Mouse (Mus musculus) limb, embryonic 13.5 days (tissue): ENCODE measurements at regions not wholly inside any gene's neighbourhood (a gene's known extent, or its start where the extent isn't known, plus 50 kb on each side); places are given as distances from the start of the nearest gene placed in this dataset.

ENCODE experiments used
- ATAC-seq: fragments of 200-750 bp; cut with Nextera tagmentation; 2 replicates; pipeline ENCODE4 v1.8.0; 2017; ENCODE audit warnings: low read depth, moderate number of reproducible peaks, moderate TSS enrichment; ENCODE audit not compliant: low FRiP score
- H3K27ac ChIP-seq: fragments of 300-500 bp; sonication (generic); 2 replicates; pipeline ENCODE4 v1.5.1; 2015; ENCODE audit warnings: inconsistent platforms, mild to moderate bottlenecking, moderate library complexity
- H3K27me3 ChIP-seq: fragments of 300-500 bp; sonication (generic); 2 replicates; pipeline ENCODE4 v1.6.1; 2015; ENCODE audit warnings: mild to moderate bottlenecking, inconsistent platforms
- H3K36me3 ChIP-seq: fragments of 300-500 bp; sonication (generic); 2 replicates; pipeline ENCODE4 v1.6.1; 2015; ENCODE audit warnings: inconsistent platforms, mild to moderate bottlenecking, moderate library complexity
- H3K4me1 ChIP-seq: fragments of 300-500 bp; sonication (generic); 2 replicates; pipeline ENCODE4 v1.6.1; 2015; ENCODE audit warnings: inconsistent platforms
- H3K4me2 ChIP-seq: fragments of 300-500 bp; sonication (generic); replicated peaks from 2 replicates; pipeline ENCODE4 v1.6.1; 2015; ENCODE audit warnings: inconsistent platforms, mild to moderate bottlenecking, moderate library complexity
- H3K4me3 ChIP-seq: fragments of 300-500 bp; sonication (generic); 2 replicates; pipeline ENCODE4 v1.5.1; 2015; ENCODE audit warnings: moderate library complexity, mild to moderate bottlenecking, inconsistent platforms
- H3K9ac ChIP-seq: fragments of 300-500 bp; sonication (generic); 2 replicates; pipeline ENCODE4 v1.6.1; 2015; ENCODE audit warnings: mild to moderate bottlenecking, inconsistent platforms
- H3K9me3 ChIP-seq: fragments of 300-500 bp; sonication (generic); 2 replicates; pipeline ENCODE4 v1.6.1; 2016; ENCODE audit warnings: inconsistent platforms
- WGBS: fragments of 180-500 bp; shearing (Covaris S2); methylation state at CpG from one replicate; pipeline ENCODE4 v1.1.7; 2015; 5-methylcytosine and 5-hydroxymethylcytosine counted together

DNA sequence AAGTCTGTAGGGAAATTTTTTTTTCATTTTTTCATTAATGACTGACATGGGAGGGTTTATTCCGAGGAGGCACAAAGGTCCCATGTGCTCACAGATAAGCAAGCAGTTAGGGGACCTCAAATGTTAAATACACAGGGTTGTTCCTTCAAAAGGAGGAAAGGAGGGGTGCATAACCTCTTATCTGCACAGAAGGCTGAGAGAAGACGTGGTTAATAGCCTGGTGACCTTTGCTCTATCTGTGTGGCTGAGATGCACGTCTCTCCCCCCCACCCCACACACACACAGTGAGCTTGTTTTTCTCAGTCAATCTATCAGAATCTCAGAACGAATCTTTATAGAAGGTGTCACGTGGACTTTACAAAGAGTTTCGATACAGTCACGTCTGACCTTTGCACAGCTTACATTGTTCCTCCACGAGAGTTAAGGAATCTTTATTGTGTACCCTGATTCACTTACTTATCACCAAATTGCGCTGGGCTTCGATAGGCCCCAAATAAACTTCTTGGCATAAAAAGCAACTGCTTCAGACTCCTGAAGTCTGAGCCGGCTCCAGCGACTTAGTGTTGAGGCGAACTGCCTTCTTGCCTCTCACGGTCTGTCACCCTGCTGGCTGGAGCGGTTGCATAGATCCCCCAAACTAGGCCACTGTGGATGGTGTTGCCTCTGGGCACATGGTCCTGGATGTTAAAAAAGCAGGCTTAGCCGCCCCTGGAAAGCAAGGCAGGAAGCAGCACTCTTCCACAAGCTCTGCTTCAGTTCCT is 63.1 kb upstream of the Ppm1b start:
- 82% methylated on average over 16 of the region's 16 CpGs for WGBS
- no peak overlapping the region for H3K27ac ChIP-seq
- no peak for ATAC-seq
- H3K27me3 ChIP-seq, result no peaks in the 10 kb centered on the region
- no peaks in the 10 kb centered on the region for H3K4me1 ChIP-seq
- H3K4me2 ChIP-seq, result no peak overlapping the region
- H3K9me3 ChIP-seq, result no peaks in the 10 kb centered on the region
- no peak overlapping the region for H3K4me3 ChIP-seq
- H3K9ac ChIP-seq, result no peak overlapping the region
- H3K36me3 ChIP-seq, result no peaks in the 10 kb centered on the region

- no peaks in the 10 kb centered on the region for H3K4me1 ChIP-seq
- H3K9me3 ChIP-seq, result no peaks in the 10 kb centered on the region
- 76% methylated on average over 3 of the region's 3 CpGs for WGBS
- H3K9ac ChIP-seq, result no peak overlapping the region
- H3K27ac ChIP-seq, result no peak overlapping the region
- no peaks in the 10 kb centered on the region for H3K27me3 ChIP-seq
- H3K4me2 ChIP-seq, result no peak overlapping the region
- no peak for ATAC-seq
- no peaks in the 10 kb centered on the region for H3K36me3 ChIP-seq
- no peak overlapping the region for H3K4me3 ChIP-seq
Observed at GRCm38 (mm10) chr17:84895526-84895925, 61.0 kb upstream of the Ppm1b start.

DNA sequence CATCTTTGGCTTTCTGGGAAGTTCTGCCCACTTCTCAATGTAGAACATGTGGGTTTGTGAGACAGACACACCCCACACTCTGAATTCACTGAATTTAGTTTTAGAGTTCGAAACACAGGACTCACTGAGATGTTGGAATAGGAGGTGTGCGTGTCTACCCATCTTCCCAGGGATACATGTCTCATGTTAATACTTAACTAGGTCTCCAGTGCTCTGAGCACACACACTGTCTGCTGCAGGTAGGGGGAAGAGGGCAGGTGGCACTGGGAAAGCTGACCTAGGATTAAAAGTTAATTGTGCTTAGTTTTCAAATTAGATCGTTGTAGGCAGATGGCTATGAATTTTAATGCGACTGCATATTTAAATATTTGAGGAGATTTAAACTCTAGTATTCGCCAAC is 60.0 kb upstream of the Ppm1b start:
- no peak overlapping the region for H3K4me3 ChIP-seq
- WGBS, result 89% methylated on average over 5 of the region's 5 CpGs

DNA sequence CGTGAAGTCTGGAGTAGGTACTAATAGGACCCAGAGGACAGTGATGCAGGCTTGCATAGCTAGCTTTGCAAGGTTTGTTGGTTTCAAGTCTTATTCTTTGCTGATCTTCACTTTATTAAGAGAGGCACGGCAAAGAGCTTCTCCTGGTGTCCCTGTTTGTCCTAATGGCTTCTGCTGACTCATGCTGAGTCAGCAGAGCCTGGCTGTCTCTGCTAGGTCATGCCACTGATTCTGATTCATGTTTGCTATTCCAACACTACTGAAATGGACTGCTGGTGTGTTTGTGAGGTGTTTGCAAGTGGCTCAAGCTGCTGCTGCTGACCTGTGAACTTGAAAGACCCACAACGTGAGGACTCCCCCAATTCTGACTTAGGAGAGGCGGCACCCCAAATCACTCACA is 58.1 kb upstream of the Ppm1b start:
- 93% methylated on average over 4 of the region's 4 CpGs for WGBS
- H3K4me3 ChIP-seq, result no peak overlapping the region
- no peaks in the 10 kb centered on the region for H3K4me1 ChIP-seq
- H3K27me3 ChIP-seq, result no peaks in the 10 kb centered on the region
- no peak for ATAC-seq
- H3K9ac ChIP-seq, result no peak overlapping the region
- no peaks in the 10 kb centered on the region for H3K9me3 ChIP-seq
- H3K27ac ChIP-seq, result no peak overlapping the region
- H3K36me3 ChIP-seq, result no peaks in the 10 kb centered on the region
- H3K4me2 ChIP-seq, result no peak overlapping the region

More for the DNA sequence above, 60.0 kb upstream of the Ppm1b start:
- Histone ChIP-seq H3K9ac (no peak overlapping the region), H3K4me1 (no peaks in the 10 kb centered on the region), H3K9me3 (no peaks in the 10 kb centered on the region), H3K4me2 (no peak overlapping the region), H3K27ac (no peak overlapping the region), H3K36me3 (no peaks in the 10 kb centered on the region), H3K27me3 (no peaks in the 10 kb centered on the region)
- no peak for ATAC-seq

DNA sequence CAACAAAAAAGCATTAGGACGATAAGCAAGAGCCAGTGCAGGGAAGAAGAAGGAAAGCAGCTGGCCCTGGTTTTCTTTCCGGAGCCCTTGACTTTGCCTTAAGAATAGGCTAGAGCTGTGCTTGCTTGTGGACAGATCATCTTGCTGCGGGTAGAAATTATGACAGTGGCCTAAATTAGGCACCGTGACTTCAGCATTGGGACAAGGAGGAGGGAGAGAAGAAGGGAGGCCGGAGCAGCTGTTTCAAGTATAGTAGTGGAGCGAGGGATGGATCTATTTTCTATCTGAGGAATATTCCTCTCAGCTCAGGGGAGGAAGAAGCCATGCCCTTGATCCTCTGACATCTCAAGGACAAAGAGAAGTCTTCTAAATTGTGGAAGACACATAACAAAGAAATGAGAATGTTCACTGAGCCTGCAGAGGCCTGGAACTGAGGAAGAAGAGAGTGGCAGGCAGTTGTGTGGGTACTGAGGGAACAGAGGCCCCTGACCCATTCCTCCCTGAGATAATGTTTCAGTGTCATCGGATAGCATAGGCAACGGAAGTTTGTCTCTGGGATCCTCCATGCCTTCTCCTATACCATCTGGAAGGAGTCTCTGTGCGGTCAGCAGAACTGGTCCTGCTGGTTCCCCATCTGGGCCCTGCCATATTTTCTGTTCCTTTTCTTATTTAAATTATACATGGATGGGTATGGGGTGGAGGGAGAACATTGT is 52.8 kb upstream of the Ppm1b start:
- no peak overlapping the region for H3K4me2 ChIP-seq
- no peak overlapping the region for H3K27ac ChIP-seq
- 78% methylated on average over 9 of the region's 9 CpGs for WGBS
- H3K27me3 ChIP-seq, result no peaks in the 10 kb centered on the region
- H3K4me1 ChIP-seq, result no peaks in the 10 kb centered on the region
- H3K4me3 ChIP-seq, result no peak overlapping the region
- ATAC-seq, result no peak
- no peaks in the 10 kb centered on the region for H3K36me3 ChIP-seq
- H3K9me3 ChIP-seq, result no peaks in the 10 kb centered on the region
- H3K9ac ChIP-seq, result no peak overlapping the region
